ENCODE assay signal across 8 mouse cellular contexts in genomic region chr19:3325771-3326478, GRCm38 (mm10). TPM values are rescaled to one million over a fixed set of nuclear protein-coding genes. Genes with fewer than 3 reads are reported as not detected.
DNase-seq lines count a peak whose midpoint lies in the region; ATAC-seq and TF ChIP-seq lines count a peak whose summit lies in the region.

No protein-coding gene starts in this region.

- H3K79me2 ChIP-seq in C2C12 (ENCODE audit: control insufficient read depth, insufficient read depth), result peaks cover 57% of the 10 kb centered on the region

- no peaks in the 10 kb centered on the region for H3K27me3 ChIP-seq in C2C12 (ENCODE audit: control insufficient read depth, insufficient read depth, insufficient read length)
- H3K27me3 ChIP-seq in ES-Bruce4 (ENCODE audit: control insufficient read depth, insufficient read depth, low read length, poor library complexity, severe bottlenecking), result no peaks in the 10 kb centered on the region
- H3K27me3 ChIP-seq in heart, embryonic 12.5 days (replicated peaks), result no peaks in the 10 kb centered on the region
- peaks cover 25% of the 10 kb centered on the region for H3K27me3 ChIP-seq in neural tube, embryonic 11.5 days (ENCODE audit: control insufficient read depth, insufficient read depth, low read length)

- no peak for TF ChIP-seq EP300 in ES-Bruce4 (IDR thresholded peaks at IDR 0.05; ENCODE audit: insufficient read depth, low read depth, low read length)

- no peaks in the 10 kb centered on the region for H3K4me1 ChIP-seq in ES-Bruce4 (ENCODE audit: control insufficient read depth, insufficient read depth, low read length)
- peaks cover 33% of the 10 kb centered on the region for H3K4me1 ChIP-seq in heart, embryonic 12.5 days (replicated peaks)
- H3K4me1 ChIP-seq in neural tube, embryonic 11.5 days (ENCODE audit: control insufficient read depth, insufficient read depth, low read length), result peaks cover 8% of the 10 kb centered on the region; the same call in 1 of the 2 replicates

- no peak for TF ChIP-seq CTCF in C2C12 (IDR thresholded peaks at IDR 0.05; ENCODE audit: control insufficient read depth, insufficient read depth, insufficient read length)
- TF ChIP-seq CTCF in ES-Bruce4 (IDR thresholded peaks at IDR 0.05; ENCODE audit: low read depth, low read length), result no peak

- H3K27ac ChIP-seq in ES-Bruce4 (ENCODE audit: insufficient read depth, low read length), result no peak overlapping the region
- peak overlapping the region; percentile 96 for H3K27ac ChIP-seq in heart, embryonic 12.5 days (ENCODE audit: poor library complexity, severe bottlenecking)
- H3K27ac ChIP-seq in neural tube, embryonic 11.5 days (ENCODE audit: low read depth, low read length), result no peak overlapping the region

- no peak for TF ChIP-seq POLR2A in ES-Bruce4 (IDR thresholded peaks at IDR 0.05; ENCODE audit: insufficient read depth, low read length)

- H3K4me3 ChIP-seq in C2C12 (ENCODE audit: insufficient read depth, poor library complexity, severe bottlenecking), result peak overlapping the region; percentile 7
- peak overlapping the region; percentile 52 for H3K4me3 ChIP-seq in ES-Bruce4 (ENCODE audit: low read depth, low read length)
- H3K4me3 ChIP-seq in heart, embryonic 12.5 days, result peak overlapping the region; percentile 57
- H3K4me3 ChIP-seq in neural tube, embryonic 11.5 days (ENCODE audit: low read depth, low read length), result peak overlapping the region; percentile 34

- H3K36me3 ChIP-seq in C2C12 (ENCODE audit: control insufficient read depth, insufficient read depth) (no peaks in the 10 kb centered on the region), ES-Bruce4 (ENCODE audit: control insufficient read depth, insufficient read depth, low read length, poor library complexity, severe bottlenecking) (no peaks in the 10 kb centered on the region)
- H3K36me3 ChIP-seq in heart, embryonic 12.5 days, result no peaks in the 10 kb centered on the region
- no peaks in the 10 kb centered on the region for H3K36me3 ChIP-seq in neural tube, embryonic 11.5 days (ENCODE audit: control insufficient read depth, insufficient read depth, low read length)

- ATAC-seq in heart, embryonic 12.5 days (ENCODE audit: insufficient number of reproducible peaks, low FRiP score), result no peak
- no peak for ATAC-seq in neural tube, embryonic 11.5 days (ENCODE audit: insufficient read depth, low FRiP score, low TSS enrichment)

- H3K79me3 ChIP-seq in C2C12 (ENCODE audit: low read depth), result peaks cover 24% of the 10 kb centered on the region

- peak overlapping the region; percentile 25 for H3ac ChIP-seq in C2C12 (ENCODE audit: control insufficient read depth, insufficient read length, low read depth)

- peak overlapping the region; percentile 97 for H3K4me2 ChIP-seq in heart, embryonic 12.5 days
- H3K4me2 ChIP-seq in neural tube, embryonic 11.5 days (ENCODE audit: low read depth), result peak overlapping the region; percentile 78

- no peaks in the 10 kb centered on the region for H3K9me3 ChIP-seq in ES-Bruce4 (replicated peaks; ENCODE audit: control insufficient read depth, insufficient read depth, low read length, poor library complexity, severe bottlenecking)
- no peaks in the 10 kb centered on the region for H3K9me3 ChIP-seq in heart, embryonic 12.5 days (replicated peaks)
- H3K9me3 ChIP-seq in neural tube, embryonic 11.5 days (ENCODE audit: control insufficient read depth, low read length), result no peaks in the 10 kb centered on the region

- H3K9ac ChIP-seq in ES-Bruce4 (ENCODE audit: low read depth, poor library complexity, severe bottlenecking), result peak overlapping the region; percentile 53
- peak overlapping the region; percentile 46; the same call in 1 of the 2 replicates for H3K9ac ChIP-seq in heart, embryonic 12.5 days
- no peak overlapping the region for H3K9ac ChIP-seq in neural tube, embryonic 11.5 days (ENCODE audit: low read length)

- 39% methylated on average over 15 of the region's 15 CpGs for WGBS in heart, embryonic 12.5 days
- WGBS in neural tube, embryonic 11.5 days, result 46% methylated on average over 15 of the region's 15 CpGs

- DNase-seq in kidney, postnatal 4 days, result peak; percentile 35 to 62
- DNase-seq in neural tube, embryonic 11.5 days (ENCODE audit: low spot score), result no peak
- DNase-seq in right cerebral cortex, postnatal 4 days, result no peak
- DNase-seq in yolk sac, embryonic 10.5 days (ENCODE audit: low spot score), result no peak
- no peak for DNase-seq in frontal cortex, adult 2 months (ENCODE audit: extremely low spot score in 1 of 2, low spot score in 1 of 2)

TF ChIP-seq in C2C12, 6 proteins besides CTCF, POLR2A, EP300 and RAD21:
- no peak for TF ChIP-seq MYOD1 (IDR thresholded peaks at IDR 0.05; ENCODE audit: control insufficient read depth, insufficient read length, low read depth)
- no peak for TF ChIP-seq CEBPB (IDR thresholded peaks at IDR 0.05; ENCODE audit: low read depth)
- no peak for TF ChIP-seq USF1 (IDR thresholded peaks at IDR 0.05; ENCODE audit: low read depth)
- TF ChIP-seq MAX (IDR thresholded peaks at IDR 0.05), result no peak
- no peak for TF ChIP-seq MYOG (IDR thresholded peaks at IDR 0.05; ENCODE audit: control insufficient read depth, extremely low read depth, insufficient read length)
- no peak for TF ChIP-seq FOSL1 (IDR thresholded peaks at IDR 0.05; ENCODE audit: insufficient read depth, low read length, poor library complexity, severe bottlenecking)

RNA-seq across cellular contexts. Expression of gene Cpt1a, which starts 3.8 kb away (rescaled TPM):
- polyA plus RNA-seq in C2C12 (2012; fragmentation: generic; extraction: Trizol), result 56.7 TPM
- 24.5 and 27.2 TPM in 2 replicates for polyA plus RNA-seq in ES-Bruce4 (2011; ENCODE audit: insufficient read depth, insufficient read length, low read depth, missing spikeins)
- 22.3 and 22.4 TPM in 2 replicates for polyA plus RNA-seq in heart, embryonic 12.5 days (2016; fragmentation: Nextera tagmentation; extraction: Ambion mirVana)
- 6.6 and 8.0 TPM in 2 replicates for polyA plus RNA-seq in neural tube, embryonic 11.5 days (2014; fragmentation: Nextera tagmentation; extraction: Ambion mirVana)
- 22.6 and 25.1 TPM in 2 replicates for polyA plus RNA-seq in frontal cortex, adult 2 months (2012; rRNA removed)

RNA-seq across cellular contexts. Expression of gene Ighmbp2, which starts 43.1 kb away (rescaled TPM):
- polyA plus RNA-seq in C2C12 (2012; fragmentation: generic; extraction: Trizol), result 5.3 TPM
- polyA plus RNA-seq in ES-Bruce4 (2011; ENCODE audit: insufficient read depth, insufficient read length, low read depth, missing spikeins), result 6.4 and 8.0 TPM in 2 replicates
- 7.2 and 7.6 TPM in 2 replicates for polyA plus RNA-seq in heart, embryonic 12.5 days (2016; fragmentation: Nextera tagmentation; extraction: Ambion mirVana)
- polyA plus RNA-seq in neural tube, embryonic 11.5 days (2014; fragmentation: Nextera tagmentation; extraction: Ambion mirVana), result 7.7 and 8.0 TPM in 2 replicates
- 7.0 and 8.2 TPM in 2 replicates for polyA plus RNA-seq in frontal cortex, adult 2 months (2012; rRNA removed)

RNA-seq across cellular contexts. Expression of gene Mrpl21, which starts 43.2 kb away (rescaled TPM):
- polyA plus RNA-seq in C2C12 (2012; fragmentation: generic; extraction: Trizol) (86.3 TPM), ES-Bruce4 (2011; ENCODE audit: insufficient read depth, insufficient read length, low read depth, missing spikeins) (77.6 and 85.1 TPM in 2 replicates)
- polyA plus RNA-seq in heart, embryonic 12.5 days (2016; fragmentation: Nextera tagmentation; extraction: Ambion mirVana), result 97.1 and 98.1 TPM in 2 replicates
- polyA plus RNA-seq in neural tube, embryonic 11.5 days (2014; fragmentation: Nextera tagmentation; extraction: Ambion mirVana), result 121 and 122 TPM in 2 replicates
- polyA plus RNA-seq in frontal cortex, adult 2 months (2012; rRNA removed), result 53.9 and 56.7 TPM in 2 replicates

Comparison
In these comparisons a context has a peak if more than half of its experiments do, and no peak if none do; other contexts are left out.
1. H3K4me3 ChIP-seq: peak in every context shown above with its lines; median percentile 57 in heart, embryonic 12.5 days; 52 in ES-Bruce4; 34 in neural tube, embryonic 11.5 days; 7 in C2C12.
2. DNase-seq: peak in kidney, postnatal 4 days (2 of 2); none in neural tube, embryonic 11.5 days (single experiment), right cerebral cortex, postnatal 4 days (single experiment), yolk sac, embryonic 10.5 days (single experiment) and frontal cortex, adult 2 months (0 of 2).